Mouse (Mus musculus) CH12.LX (cell line): ENCODE measurements around the gene Pitx3.

Source experiments
- CTCF ChIP-seq, 2 experiments: IDR thresholded peaks in 1 of 2; conservative IDR thresholded peaks in 1 of 2; 2 replicates each; pipeline ENCODE4 v1.5.1; 2011 to 2012; ENCODE audit warnings: low read depth in 2 of 2, low read length in 2 of 2, improper control_type of control experiment in 1 of 2, inconsistent platforms in 1 of 2, mild to moderate bottlenecking in 1 of 2, moderate library complexity in 1 of 2
- HCFC1 ChIP-seq: IDR thresholded peaks from 2 replicates; pipeline ENCODE4 v1.6.1; 2012; ENCODE audit warnings: low read depth, mild to moderate bottlenecking, inconsistent platforms, low read length, improper control_type of control experiment
- MAX ChIP-seq: IDR thresholded peaks from 2 replicates; pipeline ENCODE4 v1.6.1; 2011; ENCODE audit warnings: low read length, improper control_type of control experiment
- PAX5 ChIP-seq: IDR thresholded peaks from 2 replicates; pipeline ENCODE4 v1.6.1; 2012; ENCODE audit warnings: low read length, inconsistent platforms, mixed read lengths
- SIN3A ChIP-seq: IDR thresholded peaks from 2 replicates; pipeline ENCODE4 v1.6.1; 2012; ENCODE audit warnings: low read length, improper control_type of control experiment, inconsistent platforms

GRCm38 (mm10) chr19:46087871-46088270 lies 60.3 kb downstream of the Pitx3 start:
- TF ChIP-seq HCFC1 (no peak), CTCF (conservative IDR thresholded peaks at IDR 0.05 in 1 of 2, IDR thresholded peaks at IDR 0.05 in 1 of 2; ENCODE audit: low read depth in 2 of 2, low read length in 2 of 2) (no peak), MAX (no peak), PAX5 (no peak), SIN3A (no peak)
